Mouse (Mus musculus): ENCODE measurements around the gene Ninj2. TPM values are rescaled to one million over a fixed set of nuclear protein-coding genes. Genes with fewer than 3 reads are reported as not detected.

The Ninj2 gene
- polyA plus RNA-seq, 1 experiment from 2014 or later = 0.44 TPM

DNA sequence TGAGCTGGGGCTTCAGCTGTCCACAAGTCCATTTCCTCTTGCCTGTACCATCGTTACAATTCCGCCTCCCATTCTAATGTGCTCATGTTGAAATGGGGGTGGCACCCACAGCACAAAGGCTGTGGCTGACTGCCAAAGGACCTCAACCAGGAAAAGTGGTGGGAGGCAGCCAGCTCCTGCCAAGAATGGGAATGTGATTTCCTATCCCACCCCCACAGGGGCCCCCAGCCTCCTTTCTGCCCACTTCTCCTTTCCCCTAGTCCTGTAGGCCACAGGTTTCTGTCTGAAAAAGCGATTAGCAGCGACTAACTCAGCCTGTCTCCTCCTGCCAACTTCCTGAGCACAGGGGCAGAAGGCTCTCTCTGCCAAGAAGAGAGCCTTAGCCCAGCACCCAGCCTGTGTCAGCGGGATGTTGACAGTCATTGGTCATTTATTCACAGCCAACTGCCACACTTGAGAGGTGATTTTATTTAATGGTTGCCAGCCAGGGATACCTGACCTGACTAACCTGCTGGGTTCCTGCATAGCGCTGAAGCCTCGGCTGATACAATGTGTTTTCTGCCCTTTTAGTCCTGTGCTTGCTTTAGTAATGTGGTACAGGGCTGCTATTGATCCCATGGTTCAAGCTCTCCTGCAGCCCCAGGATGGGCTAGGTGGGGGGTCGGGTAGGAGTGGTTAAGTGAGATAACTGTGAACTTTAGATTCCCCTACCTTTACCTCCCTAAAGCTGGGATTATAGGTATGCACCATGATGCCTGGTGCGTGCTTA lies 66.2 kb downstream of the Ninj2 start:
- Histone ChIP-seq H3K9ac (replicated peaks; ENCODE audit: low read depth) (no peak overlapping the region), H3K27ac (ENCODE audit: low read length) (peak overlapping the region; percentile 85), H3K4me1 (ENCODE audit: insufficient read depth, low read depth, low read length) (peaks cover 14% of the 10 kb centered on the region), H3K27me3 (replicated peaks; ENCODE audit: insufficient read depth, low read length) (no peaks in the 10 kb centered on the region), H3K4me2 (replicated peaks; ENCODE audit: low read depth, low read length) (0 out of 2 replicates have a peak overlapping the region, but pooled peaks have one; percentile 11), H3K36me3 (ENCODE audit: insufficient read depth, low read length) (no peaks in the 10 kb centered on the region), H3K9me3 (ENCODE audit: low read length) (no peaks in the 10 kb centered on the region), H3K4me3 (ENCODE audit: low read depth, low read length) (no peak overlapping the region)
- DNase-seq (ENCODE audit: low spot score) (peak; percentile 86), ATAC-seq (peak; percentile 91)
- WGBS = 16% methylated on average over 9 of the region's 9 CpGs
- TF ChIP-seq CTCF (IDR thresholded peaks at IDR 0.05) = no peak
- peak; percentile 45 for TF ChIP-seq EP300 (IDR thresholded peaks at IDR 0.05)

- DNase-seq (ENCODE audit: low spot score) = no peak
- ATAC-seq = no peak
- Histone ChIP-seq H3K36me3 (ENCODE audit: insufficient read depth, low read length) (no peaks in the 10 kb centered on the region), H3K9ac (replicated peaks; ENCODE audit: low read depth) (no peak overlapping the region), H3K9me3 (ENCODE audit: low read length) (no peaks in the 10 kb centered on the region), H3K4me1 (ENCODE audit: insufficient read depth, low read depth, low read length) (peaks cover 14% of the 10 kb centered on the region), H3K27me3 (replicated peaks; ENCODE audit: insufficient read depth, low read length) (no peaks in the 10 kb centered on the region), H3K27ac (ENCODE audit: low read length) (no peak overlapping the region), H3K4me3 (ENCODE audit: low read depth, low read length) (no peak overlapping the region), H3K4me2 (replicated peaks; ENCODE audit: low read depth, low read length) (no peak overlapping the region)
- 50% methylated on average over 6 of the region's 6 CpGs for WGBS
- TF ChIP-seq CTCF (IDR thresholded peaks at IDR 0.05) = no peak
- no peak for TF ChIP-seq EP300 (IDR thresholded peaks at IDR 0.05)
Measured at GRCm38 (mm10) chr6:120162928-120163327, 69.8 kb downstream of the Ninj2 start.

- no peak overlapping the region for H3K9ac ChIP-seq (replicated peaks; ENCODE audit: low read depth)
- H3K27me3 ChIP-seq (replicated peaks; ENCODE audit: insufficient read depth, low read length) = no peaks in the 10 kb centered on the region
- no peak for TF ChIP-seq CTCF (IDR thresholded peaks at IDR 0.05)
- TF ChIP-seq EP300 (IDR thresholded peaks at IDR 0.05) = no peak
- H3K9me3 ChIP-seq (ENCODE audit: low read length) = no peaks in the 10 kb centered on the region
- H3K36me3 ChIP-seq (ENCODE audit: insufficient read depth, low read length) = no peaks in the 10 kb centered on the region
- no peak overlapping the region for H3K27ac ChIP-seq (ENCODE audit: low read length)
- 0 out of 2 replicates have a peak, but pooled peaks cover under 1% of the 10 kb centered on the region for H3K4me1 ChIP-seq (ENCODE audit: insufficient read depth, low read depth, low read length)
- no peak overlapping the region for H3K4me3 ChIP-seq (ENCODE audit: low read depth, low read length)
- DNase-seq (ENCODE audit: low spot score) (no peak), ATAC-seq (no peak)
- no peak overlapping the region for H3K4me2 ChIP-seq (replicated peaks; ENCODE audit: low read depth, low read length)
- 72% methylated on average over 4 of the region's 4 CpGs for WGBS
Measured at GRCm38 (mm10) chr6:120164765-120165164, 71.6 kb downstream of the Ninj2 start.

DNA sequence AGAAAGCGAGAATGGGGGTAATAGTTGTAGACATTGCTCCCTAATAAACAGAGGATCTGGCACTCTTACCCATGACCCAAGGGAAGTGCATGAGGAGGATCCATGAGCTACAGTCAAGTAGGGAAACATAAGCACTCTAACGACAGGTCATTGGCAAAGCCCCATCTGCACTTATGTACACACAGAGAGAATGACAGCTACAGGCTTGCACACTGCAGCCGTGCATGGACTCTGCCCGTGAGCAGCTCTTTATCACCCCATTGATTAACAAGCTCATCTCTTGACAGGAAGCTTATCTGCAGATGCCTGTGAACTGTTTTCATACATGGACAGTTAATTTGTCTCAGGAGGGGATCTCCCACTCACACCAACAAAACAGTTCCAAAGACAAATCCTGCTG lies 74.4 kb downstream of the Ninj2 start:
- H3K4me3 ChIP-seq (ENCODE audit: low read depth, low read length) = no peak overlapping the region
- no peak for TF ChIP-seq EP300 (IDR thresholded peaks at IDR 0.05)
- DNase-seq (ENCODE audit: low spot score) = no peak
- no peaks in the 10 kb centered on the region for H3K9me3 ChIP-seq (ENCODE audit: low read length)
- no peak overlapping the region for H3K27ac ChIP-seq (ENCODE audit: low read length)
- 35% methylated on average over 4 of the region's 4 CpGs for WGBS
- no peak overlapping the region for H3K9ac ChIP-seq (replicated peaks; ENCODE audit: low read depth)
- no peaks in the 10 kb centered on the region for H3K36me3 ChIP-seq (ENCODE audit: insufficient read depth, low read length)
- H3K4me1 ChIP-seq (ENCODE audit: insufficient read depth, low read depth, low read length) = peaks cover 3% of the 10 kb centered on the region; the same call in 1 of the 2 replicates
- no peak overlapping the region for H3K4me2 ChIP-seq (replicated peaks; ENCODE audit: low read depth, low read length)
- no peak for ATAC-seq
- no peaks in the 10 kb centered on the region for H3K27me3 ChIP-seq (replicated peaks; ENCODE audit: insufficient read depth, low read length)

DNA sequence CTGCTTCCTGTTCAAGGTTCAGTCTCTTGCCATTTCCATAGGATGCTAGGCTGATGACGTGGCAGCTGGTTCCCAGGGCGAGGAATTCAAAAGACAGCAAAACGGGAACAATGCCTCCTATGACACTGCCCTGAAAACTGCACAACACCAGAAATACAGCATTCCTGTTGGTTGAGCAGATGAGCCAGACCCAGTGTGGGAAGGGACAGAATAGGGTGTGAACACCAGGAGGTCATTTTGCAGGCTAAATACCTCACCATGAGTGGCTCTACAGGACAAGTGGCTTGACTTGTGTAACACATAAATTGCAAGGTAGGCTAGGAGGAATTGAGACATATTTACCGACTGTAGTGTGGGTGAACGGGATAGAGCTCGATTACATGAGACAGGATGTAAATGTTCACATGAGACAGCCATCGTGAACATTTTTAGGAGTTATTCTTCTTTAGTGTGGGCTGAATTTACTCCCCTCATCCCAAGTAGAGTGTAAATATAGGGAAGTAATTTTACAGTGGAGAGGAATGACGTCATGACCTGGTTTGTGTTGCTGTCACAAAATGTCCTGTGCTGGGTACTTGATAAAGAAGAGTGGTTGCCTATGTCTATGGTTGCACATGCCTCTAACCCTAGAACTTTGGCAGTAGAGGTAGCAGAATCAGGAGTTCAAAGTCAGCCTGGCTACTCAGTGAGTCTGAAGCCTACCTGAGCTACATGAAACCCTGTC lies 79.3 kb downstream of the Ninj2 start:
- 61% methylated on average over 8 of the region's 8 CpGs for WGBS
- Histone ChIP-seq H3K4me2 (replicated peaks; ENCODE audit: low read depth, low read length) (no peak overlapping the region), H3K4me3 (ENCODE audit: low read depth, low read length) (no peak overlapping the region), H3K4me1 (ENCODE audit: insufficient read depth, low read depth, low read length) (peaks cover 3% of the 10 kb centered on the region; the same call in 1 of the 2 replicates), H3K27ac (ENCODE audit: low read length) (peak overlapping the region; percentile 84), H3K27me3 (replicated peaks; ENCODE audit: insufficient read depth, low read length) (no peaks in the 10 kb centered on the region), H3K36me3 (ENCODE audit: insufficient read depth, low read length) (no peaks in the 10 kb centered on the region), H3K9me3 (ENCODE audit: low read length) (no peaks in the 10 kb centered on the region), H3K9ac (replicated peaks; ENCODE audit: low read depth) (no peak overlapping the region)
- TF ChIP-seq EP300 (IDR thresholded peaks at IDR 0.05) = peak; percentile 99
- peak; percentile 32; the same call in 1 of the 2 replicates for TF ChIP-seq CTCF (IDR thresholded peaks at IDR 0.05)
- DNase-seq (ENCODE audit: low spot score) (peak; percentile 93), ATAC-seq (peak; percentile 95)

DNA sequence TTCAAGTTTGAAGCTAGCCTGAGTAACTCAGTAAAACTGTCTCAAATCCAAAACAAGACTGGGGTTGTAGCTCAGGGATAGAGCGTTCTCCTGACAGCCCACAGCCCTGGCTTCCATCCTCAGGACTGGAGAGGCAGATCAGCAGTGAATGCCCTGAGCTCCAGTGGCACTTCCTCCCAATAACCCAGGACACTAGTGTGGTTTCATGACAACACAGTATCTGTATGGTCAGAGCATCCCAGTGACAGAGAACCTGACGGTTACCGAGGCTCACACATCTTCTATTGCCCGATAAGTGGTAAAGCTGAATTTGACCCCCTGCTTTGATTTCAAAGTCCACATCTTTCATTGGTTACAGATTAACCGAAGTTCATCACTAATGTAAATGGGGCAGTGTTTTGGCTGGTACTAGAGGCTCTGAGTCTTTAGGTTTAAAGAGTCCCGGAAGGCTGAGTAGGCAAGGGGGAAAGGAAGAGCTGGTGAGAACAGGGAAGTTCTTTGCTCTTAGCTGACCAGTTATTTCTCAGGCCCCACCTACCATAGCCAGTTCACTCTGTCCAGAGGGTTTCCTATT lies 81.0 kb downstream of the Ninj2 start:
- H3K9me3 ChIP-seq (ENCODE audit: low read length) = no peaks in the 10 kb centered on the region
- peak overlapping the region; percentile 19; the same call in 1 of the 2 replicates for H3K9ac ChIP-seq (replicated peaks; ENCODE audit: low read depth)
- no peak for ATAC-seq

More for the DNA sequence above, 81.0 kb downstream of the Ninj2 start:
- Histone ChIP-seq H3K27ac (ENCODE audit: low read length) (peak overlapping the region; percentile 66), H3K4me3 (ENCODE audit: low read depth, low read length) (no peak overlapping the region), H3K36me3 (ENCODE audit: insufficient read depth, low read length) (no peaks in the 10 kb centered on the region), H3K4me2 (replicated peaks; ENCODE audit: low read depth, low read length) (no peak overlapping the region), H3K4me1 (ENCODE audit: insufficient read depth, low read depth, low read length) (peaks cover 3% of the 10 kb centered on the region; the same call in 1 of the 2 replicates), H3K27me3 (replicated peaks; ENCODE audit: insufficient read depth, low read length) (no peaks in the 10 kb centered on the region)
- WGBS = 50% methylated on average over 6 of the region's 6 CpGs
- DNase-seq (ENCODE audit: low spot score) = no peak
- TF ChIP-seq CTCF (IDR thresholded peaks at IDR 0.05) = no peak
- TF ChIP-seq EP300 (IDR thresholded peaks at IDR 0.05) = no peak
